Mouse (Mus musculus) ovary, adult 10 weeks (tissue): ENCODE measurements around the gene Tst. TPM values are rescaled to one million over a fixed set of nuclear protein-coding genes. Genes with fewer than 3 reads are reported as not detected.

Experiments used
- polyA plus RNA-seq: library from polyadenylated mRNA; stranded (reverse); fragments of 350-450 nt; fragmentation: Illumina TruSeq; extraction: RNeasy Lipid Tissue Mini Kit (QIAGEN cat#74804); gene quantifications from one replicate; pipeline ENCODE4 v1.2.3, GENCODE M21; 2014

The Tst gene
- polyA plus RNA-seq: 1.4 TPM

DNA sequence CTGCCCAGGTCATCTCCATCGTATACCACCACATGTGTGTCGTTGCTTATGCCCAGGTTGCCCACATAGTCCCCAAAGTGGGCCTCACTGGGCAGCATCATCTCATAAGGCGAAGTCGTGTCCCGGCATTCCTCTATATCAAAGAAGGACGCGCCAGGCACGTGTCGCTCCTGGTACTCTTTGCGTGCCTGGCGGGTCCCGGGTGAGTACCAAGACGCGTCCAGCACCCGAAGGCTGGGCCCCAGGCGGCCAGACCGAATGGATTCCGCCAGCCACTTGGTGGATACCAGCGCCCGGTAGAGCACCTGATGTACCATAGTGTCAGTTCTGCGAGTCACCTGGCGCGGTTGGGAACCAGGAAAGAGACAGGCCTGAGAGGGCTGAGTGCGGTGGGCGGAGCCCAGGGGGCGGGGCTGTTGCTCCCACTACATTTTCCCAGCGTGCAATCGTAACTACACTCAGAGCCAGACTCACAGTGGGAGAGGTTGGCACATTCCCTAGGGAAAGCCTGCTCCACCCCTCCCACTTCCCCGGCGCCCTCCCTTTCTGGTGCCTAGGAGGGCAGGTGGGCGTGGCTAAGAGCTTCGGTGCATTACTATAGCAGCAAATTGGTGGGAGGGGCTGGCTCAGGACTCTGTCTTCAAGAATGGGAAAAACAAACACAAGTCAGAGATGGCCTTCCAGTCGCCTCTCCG is at the start of gene Tst:
Gene Tst, minus strand, starts transcription at position 391 of the 695 bp plus-strand sequence.

DNA sequence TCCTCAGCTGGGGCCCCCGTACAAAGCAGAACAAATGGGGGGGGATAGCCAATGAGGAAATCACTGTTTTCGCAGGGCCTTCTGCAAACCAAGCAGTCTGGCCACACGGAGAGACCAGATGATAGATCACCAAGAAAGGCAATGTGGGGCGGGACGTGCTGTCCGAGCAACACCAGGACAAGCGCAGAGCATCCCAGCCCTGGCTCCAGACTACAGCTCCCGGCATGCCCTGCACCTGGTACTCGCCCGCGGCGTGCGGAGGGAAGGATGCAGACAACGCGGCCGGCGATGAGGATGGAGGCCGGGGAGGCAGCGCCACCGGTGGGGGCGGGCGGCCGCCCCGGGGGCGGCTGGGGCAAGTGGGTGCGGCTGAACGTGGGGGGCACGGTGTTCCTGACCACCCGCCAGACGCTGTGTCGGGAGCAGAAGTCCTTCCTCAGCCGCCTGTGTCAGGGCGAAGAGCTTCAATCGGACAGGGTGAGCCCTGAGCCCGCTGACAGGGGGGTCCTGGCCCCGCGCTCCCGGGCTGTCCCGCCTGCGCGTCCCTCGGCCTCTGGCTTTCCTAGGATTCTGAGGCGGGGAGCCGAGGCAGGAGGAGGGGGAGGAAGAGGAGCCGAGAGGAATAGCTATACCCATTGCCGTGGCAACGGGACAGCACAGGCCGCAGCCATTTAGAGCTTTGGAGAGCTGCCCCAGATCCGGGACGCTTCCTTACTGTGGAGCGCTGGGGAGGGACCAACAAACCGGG is 22.9 kb upstream of the Tst start, which contains the start of gene Kctd17:
Gene Kctd17, plus strand, starts transcription at position 174 of the 748 bp plus-strand sequence.

DNA sequence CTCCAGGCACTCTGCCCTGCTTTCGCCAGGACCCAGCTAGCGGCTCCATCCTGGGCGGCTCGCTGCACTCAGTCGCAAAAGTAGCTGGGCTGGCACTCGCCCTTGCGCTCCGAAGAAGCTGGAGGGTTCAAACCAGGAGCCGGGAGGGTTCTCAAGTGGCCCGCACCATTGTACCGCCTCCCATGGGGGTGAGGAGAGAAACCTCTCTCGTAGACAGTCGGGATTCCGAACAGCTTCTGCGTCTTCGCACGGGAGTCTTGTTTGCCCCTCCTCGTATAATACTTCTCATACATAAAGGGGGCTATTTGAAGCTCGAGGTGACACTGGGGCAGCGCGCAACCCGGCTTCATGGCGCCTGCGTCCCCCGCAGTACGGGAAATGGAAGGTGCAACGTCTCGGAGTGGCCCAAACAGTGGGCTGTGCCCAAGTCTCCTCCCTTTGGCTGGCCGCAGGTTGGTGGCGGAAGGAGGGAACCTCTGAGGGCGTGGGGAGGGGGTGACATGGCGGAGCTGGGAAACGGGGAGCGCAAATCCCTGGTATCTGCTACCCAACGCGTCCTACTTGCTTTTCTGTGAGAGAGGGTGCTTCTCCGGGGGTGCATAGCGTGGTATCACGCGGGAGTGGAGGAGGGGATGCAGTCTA is 707 bp upstream of the Tst start, which contains the start of gene Mpst:
Gene Mpst, plus strand, starts transcription at position 124 of the 642 bp plus-strand sequence.

DNA sequence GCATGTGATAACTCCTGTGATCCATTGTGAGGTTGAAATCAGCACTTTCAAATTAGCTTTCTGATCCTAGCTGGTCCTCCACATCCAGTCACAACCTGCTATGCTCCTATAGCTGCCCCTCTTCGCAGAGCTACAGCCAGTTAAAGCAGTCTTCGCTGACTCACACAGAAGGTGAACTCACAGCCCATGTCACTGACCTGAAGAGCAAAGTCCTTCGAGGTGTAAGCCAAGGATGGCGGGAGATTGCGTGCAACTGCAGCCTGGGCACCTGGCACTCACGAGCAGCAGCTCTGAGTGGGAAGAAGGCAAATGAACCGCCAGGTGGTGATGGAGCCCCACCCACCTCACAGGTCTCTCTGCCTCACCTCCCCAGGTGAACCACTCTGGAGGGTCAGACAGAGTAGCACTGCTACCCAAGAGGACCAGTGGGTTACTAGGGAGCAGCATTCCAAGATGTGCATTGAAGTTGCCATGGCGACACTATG is 10.2 kb downstream of the Tst start, which contains the start of gene Tex33:
Gene Tex33, minus strand, starts transcription at position 435 of the 485 bp plus-strand sequence.

Other genes starting within 250 kb of the Tst start
- 9.2 TPM for gene Ift27, start 231.8 kb downstream of the Tst start, polyA plus RNA-seq
- gene Pvalb, start 199.5 kb downstream of the Tst start, polyA plus RNA-seq: not detected
- not detected for gene Ncf4, start 161.1 kb downstream of the Tst start, polyA plus RNA-seq
- 2.3 TPM for gene Csf2rb2, start 100.2 kb downstream of the Tst start, polyA plus RNA-seq
- 1.7 TPM for gene Csf2rb, start 80.2 kb downstream of the Tst start, polyA plus RNA-seq
- not detected for gene Tex33, start 10.0 kb downstream of the Tst start, polyA plus RNA-seq
- 1.5 TPM for gene Mpst, start 509 bp upstream of the Tst start, polyA plus RNA-seq
- gene Kctd17, start 22.7 kb upstream of the Tst start, polyA plus RNA-seq: 3.5 TPM
- gene Tmprss6, start 62.7 kb upstream of the Tst start, polyA plus RNA-seq: not detected
- gene Il2rb, start 89.4 kb upstream of the Tst start, polyA plus RNA-seq: 0.31 TPM
- 24.5 TPM for gene C1qtnf6, start 125.5 kb upstream of the Tst start, polyA plus RNA-seq
- gene Sstr3, start 138.8 kb upstream of the Tst start, polyA plus RNA-seq: 0.14 TPM
- gene Rac2, start 166.9 kb upstream of the Tst start, polyA plus RNA-seq: 0.91 TPM
- 1.1 TPM for gene Cyth4, start 191.1 kb upstream of the Tst start, polyA plus RNA-seq